Mouse (Mus musculus): ENCODE measurements around the gene Nek8. TPM values are rescaled to one million over a fixed set of nuclear protein-coding genes. Genes with fewer than 3 reads are reported as not detected.

The Nek8 gene
- polyA plus RNA-seq (2015; fragmentation: Nextera tagmentation; extraction: Ambion mirVana), result 18.2 and 19.9 TPM in 2 replicates

DNA sequence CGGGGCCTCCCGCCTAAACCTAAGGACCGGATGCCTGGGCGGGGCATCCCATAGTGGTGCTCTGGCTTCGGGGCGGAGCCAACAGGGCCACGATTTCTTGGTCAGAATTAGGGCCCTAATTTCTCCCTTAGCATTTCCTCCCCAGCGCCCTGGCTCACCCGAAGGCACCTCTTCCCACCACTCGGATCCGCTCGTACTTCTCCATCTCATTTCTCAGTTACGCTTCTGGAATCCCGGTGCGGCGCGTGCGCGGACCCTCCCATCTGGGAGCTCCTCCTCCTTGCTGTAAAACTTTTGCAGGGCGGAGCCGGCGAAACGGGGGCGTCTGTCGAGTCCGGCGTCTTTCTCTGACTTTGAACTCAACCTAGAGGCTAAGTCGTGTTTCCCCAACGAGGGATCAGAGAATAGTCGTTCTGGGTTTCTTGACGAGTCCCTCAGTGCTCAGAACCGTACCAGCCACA is at the start of gene Nek8, which contains the start of gene Tlcd1:
TSS of gene Nek8 (minus strand) at position 274 of the 461 bp plus-strand sequence.
TSS of gene Tlcd1 (plus strand) at position 310 of the 461 bp plus-strand sequence.
- H3K4me3 ChIP-seq (replicated peaks; ENCODE audit: low read depth, low read length), result peak within 1 kb of the TSS; percentile 52
- TF ChIP-seq CTCF (IDR thresholded peaks at IDR 0.05; ENCODE audit: low read depth), result no peak
- peaks cover 18% of the 10 kb centered on the region for H3K4me1 ChIP-seq (replicated peaks; ENCODE audit: insufficient read depth, low read length)
- H3K27me3 ChIP-seq (ENCODE audit: insufficient read depth, low read length), result no peaks in the 10 kb centered on the region
- ATAC-seq (replicated peaks; ENCODE audit: low FRiP score, low read depth) (peak; percentile 37), DNase-seq (ENCODE audit: low spot score) (peak; percentile 97)
- peak within 1 kb of the TSS; percentile 69 for H3K9ac ChIP-seq (ENCODE audit: low read depth, low read length)
- peaks cover 17% of the 10 kb centered on the region; the same call in 1 of the 2 replicates for H3K36me3 ChIP-seq (ENCODE audit: insufficient read depth, low read length)
- H3K9me3 ChIP-seq (replicated peaks; ENCODE audit: low read length), result no peaks in the 10 kb centered on the region
- peak within 1 kb of the TSS; percentile 96 for H3K27ac ChIP-seq
- WGBS, result under 1% methylated on average over 32 of the region's 32 CpGs
- peak within 1 kb of the TSS; percentile 89 for H3K4me2 ChIP-seq (ENCODE audit: low read length)

GRCm38 (mm10) chr11:78223586-78223985 is 47.1 kb upstream of the Nek8 start:
- Histone ChIP-seq H3K4me3 (replicated peaks; ENCODE audit: low read depth, low read length) (no peak overlapping the region), H3K4me2 (ENCODE audit: low read length) (no peak overlapping the region)

DNA sequence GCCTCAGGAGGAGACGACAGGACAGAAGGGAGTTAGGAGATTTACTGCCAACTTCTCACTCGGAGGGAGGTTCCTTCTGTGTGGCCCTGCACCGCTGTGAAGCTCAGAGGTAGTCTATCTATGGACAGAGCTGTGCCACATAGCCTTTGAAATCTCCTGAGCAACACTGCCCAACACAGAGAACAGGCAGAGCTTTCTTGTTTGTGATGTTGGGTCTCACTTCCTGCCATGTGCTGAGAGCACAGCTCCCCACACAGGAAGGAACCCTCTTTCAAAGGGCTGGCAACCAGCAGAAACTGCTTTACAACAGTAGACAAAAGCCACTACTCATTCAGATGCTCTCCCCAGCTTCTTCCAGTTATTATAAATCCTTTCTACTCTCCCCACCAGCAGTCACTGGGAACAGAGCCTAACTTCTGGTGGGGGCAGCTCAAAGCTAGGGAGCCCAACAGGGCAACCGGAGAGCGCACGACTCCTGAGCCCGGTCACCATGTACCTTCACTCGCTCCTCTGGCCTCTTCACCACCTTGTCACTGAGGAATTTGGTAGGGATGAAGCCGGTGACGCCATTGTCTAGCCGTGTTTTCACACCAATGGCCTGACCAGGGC is 39.3 kb upstream of the Nek8 start:
- H3K4me1 ChIP-seq (replicated peaks; ENCODE audit: insufficient read depth, low read length), result no peaks in the 10 kb centered on the region
- H3K27me3 ChIP-seq (ENCODE audit: insufficient read depth, low read length), result no peaks in the 10 kb centered on the region
- DNase-seq (ENCODE audit: low spot score) (no peak), ATAC-seq (replicated peaks; ENCODE audit: low FRiP score, low read depth) (no peak)
- H3K9me3 ChIP-seq (replicated peaks; ENCODE audit: low read length), result no peaks in the 10 kb centered on the region
- 79% methylated on average over 11 of the region's 11 CpGs for WGBS
- H3K27ac ChIP-seq, result no peak overlapping the region
- H3K4me2 ChIP-seq (ENCODE audit: low read length), result no peak overlapping the region
- H3K36me3 ChIP-seq (ENCODE audit: insufficient read depth, low read length), result peaks cover 87% of the 10 kb centered on the region
- TF ChIP-seq CTCF (IDR thresholded peaks at IDR 0.05; ENCODE audit: low read depth), result no peak
- no peak overlapping the region for H3K9ac ChIP-seq (ENCODE audit: low read depth, low read length)
- H3K4me3 ChIP-seq (replicated peaks; ENCODE audit: low read depth, low read length), result no peak overlapping the region

More at GRCm38 (mm10) chr11:78223586-78223985, 47.1 kb upstream of the Nek8 start:
- no peak for TF ChIP-seq CTCF (IDR thresholded peaks at IDR 0.05; ENCODE audit: low read depth)
- DNase-seq (ENCODE audit: low spot score), result no peak
- Histone ChIP-seq H3K9ac (ENCODE audit: low read depth, low read length) (no peak overlapping the region), H3K27me3 (ENCODE audit: insufficient read depth, low read length) (no peaks in the 10 kb centered on the region), H3K4me1 (replicated peaks; ENCODE audit: insufficient read depth, low read length) (no peaks in the 10 kb centered on the region), H3K9me3 (replicated peaks; ENCODE audit: low read length) (no peaks in the 10 kb centered on the region), H3K36me3 (ENCODE audit: insufficient read depth, low read length) (peaks cover 91% of the 10 kb centered on the region), H3K27ac (no peak overlapping the region)
- WGBS, result 90% methylated on average over 4 of the region's 4 CpGs
- ATAC-seq (replicated peaks; ENCODE audit: low FRiP score, low read depth), result no peak

DNA sequence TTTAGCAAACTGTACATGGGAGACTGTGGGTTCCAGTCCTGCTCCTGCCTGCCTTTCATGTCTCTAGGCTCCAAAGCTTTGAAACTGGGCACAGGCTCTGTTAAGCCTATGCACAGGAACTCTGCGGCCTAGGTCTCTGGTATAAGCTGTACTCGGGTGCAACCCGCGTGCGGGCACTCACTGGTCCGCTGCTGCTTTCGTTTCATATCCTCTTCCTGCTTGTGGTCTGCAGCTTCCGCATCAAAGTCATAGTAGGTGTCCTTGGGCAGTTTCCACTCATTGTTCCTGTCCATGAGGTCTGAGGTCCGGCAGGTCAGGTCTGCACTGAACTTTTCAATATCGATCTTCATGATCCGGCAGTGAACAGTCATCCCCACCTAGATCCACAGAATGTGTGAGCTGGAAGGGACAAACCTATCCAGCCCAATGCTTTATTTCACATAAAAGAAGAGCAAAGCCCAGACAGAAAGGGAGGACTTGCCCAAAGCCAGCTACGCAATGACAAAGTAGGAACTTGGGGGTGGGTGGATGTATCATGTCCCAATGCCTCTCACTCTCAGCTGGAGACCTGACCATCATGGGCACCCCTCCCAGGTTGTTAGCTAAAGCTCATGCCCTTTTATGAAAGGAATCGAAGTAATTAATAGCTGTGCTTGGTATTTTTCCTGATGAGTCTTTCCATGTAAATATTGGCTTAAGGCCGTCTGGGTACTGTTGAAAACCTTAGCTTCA is 36.8 kb upstream of the Nek8 start:
- Histone ChIP-seq H3K27ac (no peak overlapping the region), H3K4me1 (replicated peaks; ENCODE audit: insufficient read depth, low read length) (no peaks in the 10 kb centered on the region), H3K27me3 (ENCODE audit: insufficient read depth, low read length) (no peaks in the 10 kb centered on the region), H3K4me3 (replicated peaks; ENCODE audit: low read depth, low read length) (no peak overlapping the region), H3K4me2 (ENCODE audit: low read length) (no peak overlapping the region), H3K9ac (ENCODE audit: low read depth, low read length) (no peak overlapping the region), H3K36me3 (ENCODE audit: insufficient read depth, low read length) (peaks cover 88% of the 10 kb centered on the region), H3K9me3 (replicated peaks; ENCODE audit: low read length) (no peaks in the 10 kb centered on the region)
- no peak for TF ChIP-seq CTCF (IDR thresholded peaks at IDR 0.05; ENCODE audit: low read depth)
- no peak for ATAC-seq (replicated peaks; ENCODE audit: low FRiP score, low read depth)
- WGBS, result 93% methylated on average over 14 of the region's 14 CpGs
- no peak for DNase-seq (ENCODE audit: low spot score)

- Histone ChIP-seq H3K27me3 (ENCODE audit: insufficient read depth, low read length) (no peaks in the 10 kb centered on the region), H3K27ac (no peak overlapping the region), H3K4me3 (replicated peaks; ENCODE audit: low read depth, low read length) (no peak overlapping the region), H3K4me1 (replicated peaks; ENCODE audit: insufficient read depth, low read length) (no peaks in the 10 kb centered on the region), H3K9me3 (replicated peaks; ENCODE audit: low read length) (no peaks in the 10 kb centered on the region), H3K9ac (ENCODE audit: low read depth, low read length) (no peak overlapping the region), H3K4me2 (ENCODE audit: low read length) (no peak overlapping the region), H3K36me3 (ENCODE audit: insufficient read depth, low read length) (peaks cover 87% of the 10 kb centered on the region)
- no peak for TF ChIP-seq CTCF (IDR thresholded peaks at IDR 0.05; ENCODE audit: low read depth)
- DNase-seq (ENCODE audit: low spot score) (no peak), ATAC-seq (replicated peaks; ENCODE audit: low FRiP score, low read depth) (no peak)
- WGBS, result 91% methylated on average over 5 of the region's 5 CpGs
Observed at GRCm38 (mm10) chr11:78211513-78211912, 35.0 kb upstream of the Nek8 start.

- Histone ChIP-seq H3K9ac (ENCODE audit: low read depth, low read length) (no peak overlapping the region), H3K9me3 (replicated peaks; ENCODE audit: low read length) (no peaks in the 10 kb centered on the region), H3K4me3 (replicated peaks; ENCODE audit: low read depth, low read length) (no peak overlapping the region), H3K4me1 (replicated peaks; ENCODE audit: insufficient read depth, low read length) (peaks cover 3% of the 10 kb centered on the region; the same call in 1 of the 2 replicates), H3K27me3 (ENCODE audit: insufficient read depth, low read length) (no peaks in the 10 kb centered on the region), H3K36me3 (ENCODE audit: insufficient read depth, low read length) (peaks cover 80% of the 10 kb centered on the region), H3K4me2 (ENCODE audit: low read length) (no peak overlapping the region), H3K27ac (no peak overlapping the region)
- no peak for DNase-seq (ENCODE audit: low spot score)
- no peak for TF ChIP-seq CTCF (IDR thresholded peaks at IDR 0.05; ENCODE audit: low read depth)
- ATAC-seq (replicated peaks; ENCODE audit: low FRiP score, low read depth), result no peak
- WGBS, result 64% methylated on average over 7 of the region's 7 CpGs
Observed at GRCm38 (mm10) chr11:78210615-78211014, 34.1 kb upstream of the Nek8 start.

Measured in kidney, postnatal 0 days (tissue).